Mouse (Mus musculus) left cerebral cortex, postnatal 10 days (tissue): ENCODE results near the gene Lrrn2. TPM values are rescaled to one million over a fixed set of nuclear protein-coding genes. Genes with fewer than 3 reads are reported as not detected.

Experiments
- DNase-seq, 2 experiments: peaks; one replicate each; pipeline ENCODE4 v3.0.0; 2021 to 2022; ENCODE audit warnings: low spot score in 2 of 2, mixed read lengths in 1 of 2; ENCODE audit errors: extremely low spot score in 1 of 2
- intact Hi-C: fragments of 180-260 bp; cut with DNase I; formaldehyde crosslinking; loops from one replicate; pipeline ENCODE4 v1.15.1; 2025
- total RNA-seq, 2 experiments: library from RNA; stranded (reverse); gene quantifications; 2 replicates each; pipeline ENCODE4 v1.2.3; 2021

Lrrn2 gene
- total RNA-seq, 2 experiments from 2014 or later: 106 to 111 TPM

DNA sequence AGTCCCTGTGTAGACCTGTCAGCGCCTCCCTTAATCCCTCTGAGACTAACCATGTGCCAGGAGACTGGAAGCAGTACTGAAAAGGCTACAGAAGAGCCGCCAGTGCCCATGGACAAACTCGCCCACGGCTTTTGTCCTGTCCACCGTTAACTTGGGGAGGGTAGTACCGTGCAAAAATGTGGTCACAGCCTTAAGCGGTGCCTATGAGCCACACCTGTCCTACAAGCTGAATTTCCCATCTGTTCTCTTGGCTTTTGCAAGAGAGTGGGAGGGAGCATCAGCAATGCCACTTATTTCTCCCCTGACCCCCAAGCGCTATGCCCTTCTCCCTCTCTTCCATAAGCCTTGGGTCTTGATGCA lies 292 bp upstream of the Lrrn2 start:
- no peak for DNase-seq
- intact Hi-C loops: loop anchor here (2.0 kb wide), 1 partner anchor 121 kb away; no protein-coding TSS in a partner anchor

DNA sequence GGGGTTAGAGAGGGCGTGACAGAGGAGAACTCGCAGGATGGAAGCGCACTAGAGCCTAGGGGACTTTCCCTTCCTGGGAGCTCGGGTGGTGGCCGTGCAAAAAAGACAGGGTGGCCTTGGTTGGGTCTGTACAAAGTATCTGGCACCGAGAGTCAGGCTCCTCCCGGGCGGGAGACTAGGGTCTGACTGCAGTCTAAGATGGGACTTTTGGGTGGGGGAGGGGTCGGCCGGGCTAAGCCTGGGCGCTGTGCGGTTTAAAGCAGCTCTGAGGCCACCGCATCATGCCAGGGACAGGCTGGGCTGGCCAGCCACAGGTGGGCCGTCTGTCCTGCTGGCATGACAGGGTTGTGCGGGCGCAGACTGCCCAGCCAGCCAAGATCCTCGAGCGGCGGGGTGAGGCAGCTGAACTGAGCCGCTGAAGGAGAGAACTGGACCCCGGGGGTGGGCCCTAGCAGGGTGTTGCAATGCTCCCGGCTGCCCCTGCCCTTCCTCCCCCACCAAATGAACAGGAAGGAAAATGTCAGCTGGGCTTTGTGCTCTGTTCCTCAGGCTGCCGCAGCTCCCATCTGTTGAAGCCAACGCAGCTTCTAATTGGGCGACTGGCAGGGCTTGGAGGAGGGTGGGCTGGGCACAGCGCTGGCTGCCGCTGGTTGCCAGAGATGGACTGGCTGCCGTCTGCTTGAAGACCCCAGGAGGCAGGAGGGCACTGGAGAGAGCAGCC lies 1.1 kb downstream of the Lrrn2 start:
- intact Hi-C loops: loop anchor here (2.0 kb wide), 1 partner anchor 122 kb away; no protein-coding TSS in a partner anchor
- DNase-seq: peak; percentile 70 to 72

DNA sequence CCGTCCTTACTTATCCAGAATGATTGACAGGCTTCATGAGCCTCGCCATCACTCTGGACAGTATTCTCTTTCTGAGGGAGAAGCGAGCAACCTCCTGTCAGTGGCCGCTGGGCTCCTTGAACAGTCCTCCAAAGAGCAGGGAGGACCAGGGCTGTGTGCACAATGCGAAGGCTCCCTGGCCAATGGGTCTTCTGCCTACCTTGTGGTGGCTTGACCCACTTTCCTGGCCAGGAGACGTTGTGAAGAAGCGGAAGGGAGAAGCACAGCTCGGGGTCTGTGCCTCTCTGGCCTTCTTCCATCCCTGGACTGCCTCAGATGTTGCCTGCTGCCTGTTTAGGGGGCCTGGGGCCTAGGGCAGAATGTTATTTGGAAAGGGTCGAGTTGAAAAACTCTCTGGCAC lies 1.8 kb downstream of the Lrrn2 start:
- DNase-seq: no peak

DNA sequence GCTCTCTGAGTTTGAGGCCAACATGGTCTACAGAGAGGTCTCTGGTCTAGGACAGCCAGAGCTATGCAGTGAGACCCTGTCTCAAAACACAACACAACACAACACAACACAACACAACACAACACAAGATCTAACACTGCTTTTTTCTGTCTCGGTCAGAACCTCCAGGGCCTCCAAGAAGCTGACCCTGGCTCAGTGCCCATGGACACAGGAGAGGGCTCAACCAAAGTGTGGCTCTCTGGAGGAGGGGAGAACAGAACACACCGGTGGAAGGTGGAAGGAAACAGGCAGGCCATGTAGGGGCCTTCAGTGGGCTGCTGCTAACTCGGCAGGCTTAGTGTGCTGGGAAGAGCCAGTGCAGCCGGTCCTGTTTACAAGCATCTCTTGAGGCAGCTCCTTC lies 5.6 kb downstream of the Lrrn2 start:
- intact Hi-C loops: no loop called here
- DNase-seq: peak in 1 of 2 experiments; percentile 44

More for the DNA sequence above, 1.8 kb downstream of the Lrrn2 start:
- intact Hi-C loops: loop anchor here (2.0 kb wide), 1 partner anchor 123 kb away; no protein-coding TSS in a partner anchor

DNA sequence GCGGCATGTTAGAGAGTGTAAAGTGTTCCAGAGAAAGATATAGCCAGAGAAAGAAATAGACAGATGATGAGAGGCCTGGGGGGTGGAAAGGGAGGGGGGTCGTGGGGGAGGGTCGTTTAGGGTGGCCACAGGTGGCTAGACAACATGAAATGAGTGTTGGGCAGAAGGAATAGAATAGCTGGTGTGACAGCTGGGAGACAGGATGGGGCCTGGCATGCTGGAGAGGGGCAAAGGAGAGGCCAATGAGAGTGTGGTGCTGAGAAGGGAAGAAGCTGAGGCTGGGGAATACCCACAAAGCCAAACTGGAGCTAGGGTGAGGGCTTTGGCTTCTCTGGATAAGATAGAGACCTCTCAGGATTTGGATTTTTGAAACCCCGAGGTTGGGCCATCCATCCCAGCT lies 6.6 kb downstream of the Lrrn2 start:
- intact Hi-C loops: no loop called here
- no peak for DNase-seq

DNA sequence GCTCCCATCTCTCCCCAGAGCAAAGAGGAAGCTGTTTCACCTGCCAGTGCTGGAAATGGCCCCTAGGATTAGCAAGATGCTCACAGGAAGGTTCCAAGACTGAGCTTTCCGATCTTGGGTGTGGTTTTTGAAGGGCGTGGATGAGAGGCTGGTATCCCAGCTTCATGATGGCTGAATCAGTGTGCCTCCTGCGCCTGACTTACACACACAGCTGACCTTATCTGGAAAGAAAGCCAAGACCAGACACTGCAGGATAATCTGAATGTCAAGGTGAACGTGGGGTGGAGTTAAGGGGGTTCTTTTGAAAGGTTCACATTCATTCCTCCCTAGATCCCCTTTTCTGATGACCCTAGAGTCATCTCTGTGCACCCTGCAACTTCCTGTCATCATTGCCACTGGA lies 8.7 kb downstream of the Lrrn2 start:
- intact Hi-C loops: no loop called here
- DNase-seq: no peak

DNA sequence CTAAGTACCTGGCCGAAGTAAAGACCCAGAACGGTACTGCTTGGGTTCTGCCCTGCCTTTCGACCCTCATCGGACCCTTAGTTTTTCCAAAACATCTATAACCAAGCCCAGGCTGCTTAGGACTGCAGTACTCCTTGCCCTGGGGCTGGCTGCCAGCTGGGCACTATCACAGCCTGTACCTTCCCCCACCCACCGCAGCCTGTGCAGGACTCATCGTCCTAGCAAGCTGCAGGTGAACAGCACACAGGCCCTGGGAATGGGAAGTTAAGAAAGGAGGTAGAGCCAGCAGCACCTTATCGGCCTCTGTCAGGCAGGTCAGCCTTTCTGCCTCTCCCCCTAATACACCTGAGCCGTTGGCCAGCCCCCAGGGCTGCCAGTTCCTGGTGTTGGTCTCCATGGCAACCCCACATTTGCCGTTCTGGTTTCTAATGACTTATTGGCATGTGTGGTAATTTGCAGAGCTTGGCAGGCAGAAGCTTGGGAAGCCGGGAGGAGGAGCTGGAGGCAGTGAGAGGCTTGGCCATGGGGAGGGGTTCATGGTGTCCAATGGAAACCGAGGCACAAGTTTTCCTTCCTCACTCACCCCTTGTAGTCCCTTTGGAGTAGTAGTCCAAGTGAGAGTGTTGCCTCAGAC lies 10.2 kb downstream of the Lrrn2 start:
- intact Hi-C loops: no loop called here
- no peak for DNase-seq

DNA sequence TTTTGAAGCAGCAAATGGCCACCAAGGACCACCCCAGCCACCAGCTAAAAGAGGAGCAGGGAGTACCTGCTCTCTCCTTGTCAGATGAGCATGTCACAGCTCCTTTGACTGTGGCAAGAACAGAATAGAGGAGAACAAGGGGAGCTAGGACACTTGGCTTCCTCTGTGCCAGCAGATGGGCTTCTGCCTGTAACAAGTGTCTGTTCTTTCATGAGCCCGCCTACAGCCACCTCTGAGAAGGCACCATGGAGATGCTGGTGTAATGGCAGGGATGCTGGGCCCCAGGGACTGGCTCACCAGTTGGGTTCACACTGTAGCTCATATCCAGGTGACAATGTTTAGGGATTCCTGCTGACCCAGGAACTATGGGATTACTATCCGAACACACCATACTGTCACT lies 12.0 kb downstream of the Lrrn2 start:
- DNase-seq: no peak
- intact Hi-C loops: no loop called here

DNA sequence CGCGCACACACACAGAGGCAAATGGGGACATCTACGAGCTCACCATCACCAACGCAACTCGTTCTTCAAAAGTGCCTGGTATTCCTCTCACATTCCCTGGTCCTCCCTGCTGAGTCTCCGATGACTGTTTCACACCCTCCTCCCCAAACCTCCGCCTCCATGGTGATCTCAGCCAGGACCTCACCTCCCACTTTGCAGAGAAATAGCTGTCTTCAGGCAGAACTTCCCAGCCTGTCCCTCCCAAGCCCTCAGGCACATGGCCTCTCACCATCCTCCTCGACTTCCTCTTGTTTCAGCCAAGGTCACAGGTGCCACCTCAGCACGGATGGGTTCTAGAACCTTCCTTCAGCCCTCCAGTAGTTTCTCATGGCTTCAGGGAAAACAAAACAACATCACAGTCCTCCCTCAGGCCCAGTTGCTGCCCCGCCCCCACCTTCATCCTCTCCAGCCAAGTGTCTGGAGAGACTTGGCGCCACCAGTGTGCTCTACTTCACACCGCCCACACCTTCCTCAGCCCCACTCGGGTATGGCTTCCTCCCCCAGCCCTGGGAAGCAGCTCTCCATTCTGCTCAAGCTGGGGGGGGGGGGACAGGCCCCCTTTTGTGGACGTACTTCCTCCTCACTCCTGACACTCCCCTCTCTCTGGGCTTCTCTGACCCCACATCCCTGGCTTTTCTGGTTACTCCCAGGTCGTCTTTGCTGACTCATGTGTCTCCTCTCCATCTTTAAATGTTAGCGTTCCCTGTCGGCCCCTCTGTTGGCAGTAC lies 13.4 kb downstream of the Lrrn2 start:
- DNase-seq: peak in 1 of 2 experiments; percentile 73

DNA sequence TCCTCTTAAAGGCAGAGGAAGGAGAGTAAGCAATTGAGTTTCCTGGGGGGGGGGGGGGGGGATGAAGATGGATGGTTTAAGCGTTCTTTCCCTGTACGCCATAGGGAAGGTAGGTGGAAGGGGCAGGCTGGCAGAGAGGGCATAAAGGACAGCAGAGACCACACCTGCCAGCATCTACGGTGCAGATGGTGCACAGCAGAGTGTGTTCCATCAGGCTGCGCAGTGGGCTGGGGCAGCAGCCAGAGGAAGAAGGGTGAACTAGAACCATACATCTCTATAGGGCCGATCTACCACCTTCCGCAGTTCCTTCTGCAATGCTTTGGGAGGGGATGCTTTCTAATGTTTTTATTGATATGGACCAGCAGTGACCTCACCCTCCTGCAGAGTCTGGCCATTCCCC lies 19.0 kb downstream of the Lrrn2 start:
- no peak for DNase-seq
- intact Hi-C loops: no loop called here

More for the DNA sequence above, 13.4 kb downstream of the Lrrn2 start:
- intact Hi-C loops: no loop called here

DNA sequence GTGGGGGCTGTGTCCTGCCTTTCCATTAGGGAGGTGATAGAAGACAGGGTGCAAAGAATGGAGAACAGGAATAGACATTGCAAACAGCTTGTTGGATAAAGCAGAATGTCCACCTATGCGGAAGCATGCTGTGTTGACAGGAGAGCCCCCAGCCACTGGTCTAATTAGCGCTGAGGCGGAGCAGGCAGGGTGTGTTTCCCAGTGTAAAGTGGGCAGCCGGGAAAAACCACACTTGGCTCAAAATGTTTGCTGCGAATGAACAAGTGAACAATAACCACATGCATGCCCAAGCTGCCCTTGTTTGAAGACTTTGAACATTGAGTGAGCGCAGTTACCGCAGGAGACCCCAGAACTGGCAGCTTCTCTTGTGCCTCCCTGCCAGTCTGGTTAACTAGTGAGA lies 19.6 kb downstream of the Lrrn2 start:
- intact Hi-C loops: no loop called here
- no peak for DNase-seq

DNA sequence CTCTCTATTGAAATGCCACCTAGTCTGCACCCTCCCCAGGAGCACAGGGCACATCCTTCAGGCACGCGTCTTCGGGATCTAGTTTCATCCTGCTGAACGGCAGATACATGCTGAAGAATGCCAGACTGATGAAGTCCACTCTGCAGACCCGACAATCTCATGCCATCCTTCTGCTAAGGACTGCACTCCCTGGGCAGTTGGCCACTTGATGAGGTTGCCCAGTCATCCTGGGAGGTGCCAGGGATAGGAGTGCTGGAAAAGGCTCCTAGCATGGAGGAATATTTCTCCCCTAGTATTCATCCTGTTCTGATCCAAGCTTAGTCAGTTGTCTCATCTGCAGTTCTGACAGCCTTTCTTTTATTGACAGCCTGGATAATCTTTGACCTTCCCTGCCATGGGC lies 20.9 kb downstream of the Lrrn2 start:
- DNase-seq: no peak
- intact Hi-C loops: no loop called here

DNA sequence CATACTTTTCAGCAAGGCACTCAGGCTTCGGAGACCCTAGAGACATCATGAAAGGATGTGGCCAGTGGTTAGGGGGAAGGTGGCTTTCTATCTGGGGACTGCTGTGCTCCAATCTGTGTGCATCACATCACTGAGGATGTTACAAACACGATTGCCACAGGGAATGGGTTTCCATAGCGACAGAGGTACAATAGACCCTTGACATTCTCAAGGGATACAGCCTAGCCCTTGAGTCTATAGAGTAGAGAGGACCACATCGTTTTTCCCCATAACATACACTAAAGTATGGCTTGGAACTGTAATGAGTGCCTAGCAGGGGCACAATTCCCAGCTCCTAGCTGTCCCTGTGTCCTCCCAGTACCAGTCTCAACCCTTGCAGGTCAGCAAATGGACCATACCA lies 23.4 kb downstream of the Lrrn2 start:
- intact Hi-C loops: no loop called here
- no peak for DNase-seq

DNA sequence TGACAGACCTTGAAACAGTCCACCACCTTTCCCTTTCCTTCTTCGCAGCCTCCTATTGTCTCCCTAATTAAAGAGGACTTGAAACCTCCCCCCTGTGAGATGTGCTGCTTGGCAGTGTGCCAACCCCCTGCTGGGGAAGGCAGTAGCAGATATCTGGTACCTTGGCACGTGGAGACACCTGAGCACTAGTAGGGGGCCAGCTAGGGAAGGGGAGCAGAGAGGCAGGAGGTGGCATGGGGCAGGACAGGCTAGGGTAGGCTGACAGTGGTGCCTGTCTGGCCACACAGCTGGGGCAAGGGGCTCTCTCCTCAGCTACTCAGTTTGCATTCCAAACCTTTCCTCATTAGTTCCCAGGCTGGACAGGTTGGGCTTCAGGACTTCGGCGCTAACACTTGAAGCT lies 29.0 kb downstream of the Lrrn2 start:
- DNase-seq: no peak
- intact Hi-C loops: no loop called here

DNA sequence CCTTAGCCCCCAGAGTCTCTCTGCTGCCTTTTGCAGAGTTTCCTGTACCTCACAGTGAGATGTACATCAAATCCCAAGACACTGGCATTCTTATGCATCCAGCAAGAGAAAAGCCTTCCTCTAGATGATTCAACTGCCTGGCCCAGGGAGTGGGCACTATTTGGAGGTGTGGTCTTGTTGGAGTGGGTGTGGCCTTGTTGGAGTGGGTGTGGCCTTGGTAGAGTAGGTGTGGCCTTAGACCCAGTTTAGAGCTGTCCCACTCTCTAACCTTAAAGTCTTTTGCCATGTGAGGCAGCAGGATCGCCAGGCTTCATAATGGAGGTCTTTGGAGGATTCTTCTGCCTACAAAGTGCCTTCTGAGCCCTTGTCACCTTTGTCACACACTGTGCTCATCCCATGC lies 29.9 kb downstream of the Lrrn2 start:
- intact Hi-C loops: no loop called here
- DNase-seq: no peak

DNA sequence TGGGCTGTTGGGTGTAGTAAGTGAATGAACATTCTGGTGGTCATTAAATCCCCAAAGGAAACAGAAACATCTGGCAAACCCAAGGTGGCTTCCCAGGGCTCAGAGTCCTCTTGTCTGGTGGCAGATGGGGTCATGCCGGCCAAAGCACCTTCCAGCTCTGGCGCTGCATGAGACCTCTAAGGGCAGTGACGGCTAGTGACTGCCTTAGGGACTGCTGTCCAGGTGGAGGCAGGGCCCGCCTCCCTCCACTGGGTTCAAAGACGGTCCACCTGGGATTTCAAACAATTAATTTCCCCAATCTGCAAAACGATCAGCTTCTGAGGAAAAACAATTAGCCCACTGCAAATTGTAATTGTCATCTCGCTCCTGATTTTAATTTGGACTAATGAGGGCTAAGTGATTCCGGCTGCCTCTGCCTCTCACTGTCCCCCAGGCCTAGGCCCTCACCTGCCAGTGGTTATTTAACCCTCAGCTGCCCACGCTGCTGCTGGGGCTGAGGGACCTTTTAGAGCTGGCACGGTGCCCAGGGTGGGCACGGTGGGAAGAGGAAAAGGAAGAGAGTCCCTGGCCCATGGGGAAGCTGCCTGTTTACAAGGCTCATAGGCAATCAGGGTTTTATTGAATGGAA lies 30.5 kb downstream of the Lrrn2 start:
- DNase-seq: no peak
- intact Hi-C loops: no loop called here

DNA sequence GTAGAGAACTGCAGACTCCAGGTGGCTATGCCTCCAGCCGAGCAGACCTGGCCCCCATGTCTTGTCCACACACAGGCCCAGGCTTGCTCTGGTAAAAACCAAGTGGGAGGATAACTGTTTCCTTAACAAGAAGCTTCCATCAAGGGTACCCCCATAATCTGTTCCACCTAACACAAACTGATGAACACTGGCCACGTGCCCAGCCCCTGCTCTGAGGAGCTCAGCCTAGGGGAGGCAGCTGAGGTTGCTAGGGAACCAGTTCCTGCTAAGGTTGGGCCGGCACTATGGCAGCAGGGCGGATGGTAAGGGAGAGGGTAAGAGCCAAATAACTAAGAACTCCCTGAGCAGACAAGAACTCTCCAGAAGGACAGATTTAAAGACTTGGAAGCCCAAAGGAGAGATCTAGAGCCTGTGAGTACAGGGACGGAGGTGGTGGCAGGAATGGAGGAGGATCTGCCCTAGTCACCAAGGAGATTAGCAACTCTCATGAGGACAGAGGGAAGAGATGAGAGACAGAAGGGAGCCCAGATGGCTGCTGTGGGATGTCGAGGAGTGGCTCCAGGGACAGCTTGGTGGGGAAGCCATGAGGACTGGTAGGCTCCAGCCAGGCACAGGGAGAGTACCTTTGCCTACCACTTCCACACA lies 35.9 kb downstream of the Lrrn2 start:
- intact Hi-C loops: no loop called here
- DNase-seq: peak; percentile 61 to 71

DNA sequence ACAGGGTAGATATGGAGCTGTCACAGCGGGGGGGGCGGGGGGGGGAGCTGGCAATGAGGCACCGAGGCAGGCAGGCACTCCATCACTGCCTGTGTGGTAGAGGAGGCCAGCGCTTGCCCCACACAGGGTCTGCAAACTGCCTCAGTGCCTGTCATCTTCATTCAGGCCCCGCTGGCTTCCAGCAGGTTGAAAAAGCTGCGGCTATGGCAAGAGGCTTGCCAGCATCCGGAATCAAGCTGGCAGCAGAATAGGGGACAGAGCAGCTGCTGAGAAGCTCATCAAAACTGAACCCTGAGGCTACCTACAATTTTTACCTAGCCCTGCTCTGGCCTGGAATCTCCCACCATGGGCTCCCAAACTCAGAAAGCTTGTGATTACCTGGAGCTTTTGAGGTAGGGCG lies 37.5 kb downstream of the Lrrn2 start:
- DNase-seq: no peak
- intact Hi-C loops: no loop called here

DNA sequence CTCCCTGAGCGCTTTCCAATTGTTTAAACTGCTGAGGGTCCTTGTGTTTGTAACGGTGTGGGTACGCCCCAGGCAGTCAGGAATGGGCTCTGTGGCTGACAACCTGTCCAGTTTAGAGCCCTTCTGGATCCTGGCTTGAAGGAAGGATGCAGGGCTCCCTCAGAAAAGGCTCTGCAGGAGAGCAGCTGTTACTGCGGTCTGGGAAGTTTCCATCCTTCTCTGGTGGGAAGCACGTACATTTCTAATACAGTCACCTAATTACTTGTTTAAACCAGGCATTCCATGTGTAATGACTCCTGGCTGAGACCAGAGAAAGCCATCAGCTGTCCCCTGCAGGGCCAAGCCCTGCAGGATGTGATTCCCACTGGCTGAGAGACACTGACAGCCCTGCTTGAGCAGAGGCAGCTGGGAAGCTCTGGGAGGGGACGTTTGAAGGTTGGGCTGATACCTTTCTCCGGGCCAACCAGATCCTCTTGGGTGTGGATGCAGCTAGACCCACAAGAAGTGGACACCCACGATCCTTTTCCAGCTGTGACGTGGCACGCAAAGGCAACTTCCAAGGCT lies 38.1 kb downstream of the Lrrn2 start:
- no peak for DNase-seq
- intact Hi-C loops: no loop called here
